Mouse (Mus musculus): Measurements from ENCODE around the gene Myl9. TPM values are rescaled to one million over a fixed set of nuclear protein-coding genes. Genes with fewer than 3 reads are reported as not detected.

The Myl9 gene
- total RNA-seq (2021) = 100 to 1,000 TPM; 247 to 265 TPM
- long read RNA-seq, experiment 1, transcript Myl9-201 (4 exons, 1,128 nt) = major isoform, 228 of 290 reads
- long read RNA-seq, experiment 1, partial matches to known transcripts = 35 of 290 reads
- long read RNA-seq, experiment 1, other reads (novel, unspliced or antisense) = 27 of 290 reads
- long read RNA-seq, experiment 2, transcript Myl9-201 (4 exons, 1,128 nt) = major isoform, 202 of 249 reads
- long read RNA-seq, experiment 2, partial matches to known transcripts = 17 of 249 reads
- long read RNA-seq, experiment 2, other reads (novel, unspliced or antisense) = 29 of 249 reads

GRCm38 (mm10) chr2:156774738-156775454 is at the start of gene Myl9:
Gene Myl9 (plus strand): TSS chr2:156775420.
- DNase-seq (ENCODE audit: low spot score in 2 of 2) = peak in 1 of 2 experiments; percentile 74

GRCm38 (mm10) chr2:156726344-156726743 is 48.9 kb upstream of the Myl9 start:
- DNase-seq (ENCODE audit: low spot score in 2 of 2) = no peak

GRCm38 (mm10) chr2:156726878-156727277 is 48.3 kb upstream of the Myl9 start:
- no peak for DNase-seq (ENCODE audit: low spot score in 2 of 2)

GRCm38 (mm10) chr2:156729537-156730469 is 45.4 kb upstream of the Myl9 start:
- DNase-seq (ENCODE audit: low spot score in 2 of 2) = no peak

GRCm38 (mm10) chr2:156730501-156730921 is 44.7 kb upstream of the Myl9 start:
- no peak for DNase-seq (ENCODE audit: low spot score in 2 of 2)

GRCm38 (mm10) chr2:156731592-156731991 is 43.6 kb upstream of the Myl9 start:
- no peak for DNase-seq (ENCODE audit: low spot score in 2 of 2)

GRCm38 (mm10) chr2:156732109-156732508 is 43.1 kb upstream of the Myl9 start:
- no peak for DNase-seq (ENCODE audit: low spot score in 2 of 2)

GRCm38 (mm10) chr2:156735761-156736335 is 39.4 kb upstream of the Myl9 start:
- no peak for DNase-seq (ENCODE audit: low spot score in 2 of 2)

GRCm38 (mm10) chr2:156736846-156737245 is 38.4 kb upstream of the Myl9 start:
- no peak for DNase-seq (ENCODE audit: low spot score in 2 of 2)

GRCm38 (mm10) chr2:156737976-156738375 is 37.2 kb upstream of the Myl9 start:
- no peak for DNase-seq (ENCODE audit: low spot score in 2 of 2)

GRCm38 (mm10) chr2:156741265-156741664 is 34.0 kb upstream of the Myl9 start:
- DNase-seq (ENCODE audit: low spot score in 2 of 2) = no peak

- DNase-seq (ENCODE audit: low spot score in 2 of 2) = no peak
Measured at GRCm38 (mm10) chr2:156741998-156742397, 33.2 kb upstream of the Myl9 start.

- DNase-seq (ENCODE audit: low spot score in 2 of 2) = no peak
Measured at GRCm38 (mm10) chr2:156743248-156743647, 32.0 kb upstream of the Myl9 start.

- no peak for DNase-seq (ENCODE audit: low spot score in 2 of 2)
Measured at GRCm38 (mm10) chr2:156744414-156744813, 30.8 kb upstream of the Myl9 start.

GRCm38 (mm10) chr2:156747315-156747714 is 27.9 kb upstream of the Myl9 start:
- no peak for DNase-seq (ENCODE audit: low spot score in 2 of 2)

GRCm38 (mm10) chr2:156749687-156750086 is 25.5 kb upstream of the Myl9 start:
- no peak for DNase-seq (ENCODE audit: low spot score in 2 of 2)

- no peak for DNase-seq (ENCODE audit: low spot score in 2 of 2)
Measured at GRCm38 (mm10) chr2:156756937-156757336, 18.3 kb upstream of the Myl9 start.

- no peak for DNase-seq (ENCODE audit: low spot score in 2 of 2)
Measured at GRCm38 (mm10) chr2:156760843-156761505, 14.2 kb upstream of the Myl9 start.

- DNase-seq (ENCODE audit: low spot score in 2 of 2) = no peak
Measured at GRCm38 (mm10) chr2:156761521-156762278, 13.5 kb upstream of the Myl9 start.

- no peak for DNase-seq (ENCODE audit: low spot score in 2 of 2)
Measured at GRCm38 (mm10) chr2:156762499-156762898, 12.7 kb upstream of the Myl9 start.

All from gastrocnemius, postnatal 4 days (tissue).